Mouse (Mus musculus) frontal cortex, adult 2 months (tissue): ENCODE measurements around the gene Coro7. TPM values are rescaled to one million over a fixed set of nuclear protein-coding genes. Genes with fewer than 3 reads are reported as not detected.
"Not testable (repeated sequence)": the region's sequence is repeated elsewhere in the genome, so short reads cannot be mapped to it uniquely, and the experiment has no call there.

Experiments used
- DNase-seq, 2 experiments: peaks; one replicate each; pipeline ENCODE4 v3.0.0; 2022; ENCODE audit warnings: low spot score in 1 of 2; ENCODE audit errors: extremely low spot score in 1 of 2
- polyA plus RNA-seq: library from polyadenylated mRNA; depleted of rRNA; stranded (reverse); fragments of >200 nt; gene quantifications from 2 replicates; pipeline ENCODE4 v1.2.3, GENCODE M21; 2012

Gene Coro7
- polyA plus RNA-seq, 1 experiment, result 100 TPM

GRCm38 (mm10) chr16:4598041-4598440, 81.5 kb downstream of the Coro7 start:
- DNase-seq, result no peak

GRCm38 (mm10) chr16:4597296-4597695, 82.3 kb downstream of the Coro7 start:
- DNase-seq, result no peak

DNA sequence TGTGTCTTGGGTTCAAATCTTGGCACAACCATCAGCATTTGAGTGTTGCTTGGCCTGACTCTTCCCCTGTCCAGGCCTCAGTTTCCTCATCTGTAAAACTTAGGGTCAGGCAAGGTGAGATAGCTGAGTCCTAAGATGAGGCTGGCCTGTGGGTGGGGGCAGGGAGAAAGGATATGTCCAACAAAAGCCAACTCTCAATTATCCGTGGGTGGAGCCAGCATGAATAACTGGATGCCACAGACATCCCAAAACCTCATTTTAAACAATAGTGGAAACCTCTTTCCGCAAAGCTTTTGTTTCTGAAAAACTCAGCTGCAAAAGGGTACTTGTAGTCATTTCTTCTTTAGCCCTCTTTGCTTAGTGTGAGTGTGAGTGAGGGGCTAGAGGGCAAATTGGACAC, 82.7 kb downstream of the Coro7 start:
- no peak for DNase-seq

DNA sequence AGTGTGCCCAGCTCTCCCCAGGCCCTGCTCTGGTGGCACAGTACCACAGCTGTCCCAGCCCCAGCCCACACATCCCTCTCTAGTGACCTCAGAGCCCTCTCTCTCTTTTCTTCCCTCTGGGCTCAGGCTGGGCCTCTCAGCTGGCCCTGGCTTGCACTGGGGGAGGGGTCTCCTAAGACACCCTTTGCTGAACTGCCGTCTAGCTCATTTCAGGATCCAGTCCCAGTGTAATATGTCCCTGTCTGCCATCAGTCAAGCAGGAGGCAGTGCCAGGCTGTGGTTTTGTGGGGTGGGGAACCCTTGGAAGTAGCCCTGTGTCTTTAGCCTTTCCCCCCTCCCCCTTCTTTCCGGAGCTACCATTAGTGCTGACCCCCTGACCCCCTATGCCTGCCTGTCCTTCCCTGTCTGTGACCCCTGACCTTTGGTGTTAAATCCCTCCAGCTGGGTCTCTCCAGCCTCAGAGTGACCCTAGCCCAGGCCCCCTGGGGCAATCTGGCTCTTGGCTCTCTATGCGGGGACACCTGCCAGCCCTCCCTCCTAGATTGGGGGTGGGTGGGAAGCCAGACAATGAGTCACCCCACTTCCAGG, 83.3 kb downstream of the Coro7 start:
- DNase-seq, result no peak

DNA sequence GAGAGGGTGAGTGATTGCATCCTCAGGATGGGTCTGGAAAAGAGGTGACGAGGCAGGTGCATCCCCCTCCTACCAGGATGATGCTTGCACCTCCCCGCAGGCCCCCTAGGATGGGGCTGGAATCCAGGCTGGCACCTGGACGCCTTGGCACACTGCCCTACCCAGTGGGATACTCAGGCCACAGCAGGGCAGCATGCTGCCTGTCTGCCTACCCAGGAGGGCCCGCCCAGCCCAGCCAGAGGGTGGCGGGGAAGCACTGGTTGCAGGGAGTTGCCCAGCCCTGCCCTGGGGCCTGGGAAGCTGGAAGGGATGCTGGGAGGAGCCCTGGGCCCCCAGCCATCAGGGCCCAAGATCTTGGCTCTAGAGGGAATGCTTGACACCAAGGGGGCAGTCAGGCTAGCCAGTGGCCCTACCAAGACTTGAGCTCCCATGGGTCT, 84.0 kb downstream of the Coro7 start:
- DNase-seq, result no peak

GRCm38 (mm10) chr16:4594814-4595526, 84.6 kb downstream of the Coro7 start:
- no peak for DNase-seq

GRCm38 (mm10) chr16:4593971-4594813, 85.4 kb downstream of the Coro7 start, which contains the start of gene Glis2:
Gene Glis2, plus strand, starts transcription at chr16:4594713.
- no peak for DNase-seq

DNA sequence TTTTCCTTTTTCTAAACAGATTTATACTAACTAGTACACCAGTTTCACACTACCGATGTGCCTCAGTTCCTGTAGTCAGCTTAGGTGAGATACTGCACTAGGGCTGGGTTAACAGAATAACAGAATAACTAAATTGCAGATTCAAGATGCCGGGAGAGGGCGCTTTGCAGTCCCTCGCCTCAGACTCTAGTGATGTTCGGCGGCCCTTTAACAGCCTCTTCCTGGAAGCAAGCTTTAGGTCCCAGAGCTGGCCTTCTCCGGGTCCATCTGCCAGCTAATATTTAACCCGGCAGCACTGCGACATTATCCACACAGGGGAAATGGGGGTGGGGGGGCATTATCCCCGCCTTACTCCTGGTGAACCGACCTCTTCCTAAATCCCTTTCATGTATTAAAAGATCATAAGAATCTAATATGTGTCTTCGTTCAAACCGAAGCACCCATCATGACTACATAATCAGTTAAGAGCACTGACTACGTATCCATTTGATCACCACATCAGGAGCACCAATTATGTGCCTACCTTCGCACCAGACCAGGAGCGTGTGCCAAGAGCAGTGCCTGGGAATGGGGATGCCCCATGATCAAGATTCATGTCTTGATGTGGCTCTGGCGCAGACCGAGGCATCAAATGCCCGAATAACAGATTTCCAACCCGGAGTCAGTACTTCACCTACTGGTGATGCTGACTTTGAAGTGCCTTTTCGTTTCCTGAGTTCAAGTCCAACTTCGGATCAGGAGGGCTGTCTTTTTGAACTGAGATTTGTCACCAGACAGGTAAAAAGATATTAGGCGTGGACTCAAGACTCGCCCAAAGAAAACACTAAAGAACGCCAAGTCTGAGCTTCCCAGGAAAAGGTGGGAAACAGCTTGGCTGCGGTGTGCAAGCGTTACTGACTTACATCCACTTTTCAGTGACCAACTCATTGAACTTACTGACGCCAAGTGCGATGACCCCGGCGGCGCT, 86.4 kb downstream of the Coro7 start:
- DNase-seq, result peak in 1 of 2 experiments; percentile 74

DNA sequence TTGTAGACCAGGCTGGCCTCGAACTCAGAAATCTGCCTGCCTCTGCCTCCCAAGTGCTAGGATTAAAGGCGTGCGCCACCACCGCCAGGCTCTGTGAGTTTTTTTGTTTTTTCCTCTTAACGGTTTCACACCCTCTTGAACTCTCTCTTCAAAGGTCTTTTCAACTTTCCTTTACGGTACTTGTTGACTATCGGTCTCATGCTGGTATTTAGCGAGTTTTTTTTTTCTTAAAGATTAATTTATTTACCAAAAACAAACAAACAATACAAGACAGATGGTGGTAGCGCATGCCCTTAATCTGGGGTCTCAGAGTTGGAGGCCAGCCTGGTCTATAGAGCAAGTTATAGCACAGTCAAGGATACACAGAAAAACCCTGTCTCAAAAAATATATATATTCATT, 89.3 kb downstream of the Coro7 start:
- no peak for DNase-seq

- no peak for DNase-seq
Measured at GRCm38 (mm10) chr16:4587516-4588210, 91.9 kb downstream of the Coro7 start.

DNA sequence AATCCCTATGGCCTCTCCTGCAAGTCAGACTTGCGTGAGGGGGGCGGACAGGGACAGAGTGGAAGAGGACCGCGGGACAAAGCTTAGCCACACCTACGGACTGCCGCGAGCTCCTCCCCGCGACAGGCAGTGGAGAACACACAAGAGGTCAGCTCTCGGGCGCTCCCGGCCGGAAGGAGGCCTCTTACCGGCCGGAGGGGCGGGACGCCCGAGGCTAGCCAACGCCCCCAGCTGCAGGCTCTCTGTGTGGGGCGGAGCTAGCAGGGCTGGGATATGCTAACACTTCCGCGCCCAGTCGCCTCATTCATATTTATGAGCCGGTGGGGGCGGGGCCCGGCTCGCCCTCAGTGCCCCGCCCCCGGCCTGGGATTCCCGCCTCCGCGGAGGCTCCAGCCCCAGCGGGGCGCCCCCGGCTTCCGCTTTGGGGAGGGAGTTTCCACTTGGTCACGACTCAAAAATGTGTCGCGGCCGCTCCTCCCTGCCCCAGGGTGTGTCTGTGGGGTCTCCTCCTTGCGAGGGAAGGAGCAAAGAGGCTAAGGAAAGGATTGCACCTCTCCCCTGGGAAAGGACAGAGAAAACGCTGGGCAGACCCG, 93.0 kb downstream of the Coro7 start:
- peak; percentile 79 to 86 for DNase-seq

GRCm38 (mm10) chr16:4585642-4586530, 93.7 kb downstream of the Coro7 start:
- no peak for DNase-seq

DNA sequence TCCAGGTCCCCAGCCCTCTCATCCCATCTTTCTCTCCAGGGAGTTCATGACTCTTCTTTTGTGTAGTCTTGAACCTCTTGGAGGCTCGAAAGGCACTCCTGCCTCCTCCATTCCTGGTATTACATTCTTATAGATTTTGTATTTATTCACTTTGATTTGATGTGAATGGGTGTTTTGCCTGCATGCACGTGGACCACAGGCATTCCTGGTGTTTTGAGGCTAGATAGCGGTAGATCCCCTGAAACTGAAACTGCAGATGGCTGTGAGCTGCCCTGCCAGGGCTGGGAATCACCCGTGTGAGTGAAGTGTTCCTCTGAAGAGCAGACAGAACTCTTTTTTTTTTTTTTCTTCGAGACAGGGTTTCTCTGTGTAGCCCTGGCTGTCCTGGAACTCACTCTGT, 95.1 kb downstream of the Coro7 start:
- DNase-seq, result no peak

DNA sequence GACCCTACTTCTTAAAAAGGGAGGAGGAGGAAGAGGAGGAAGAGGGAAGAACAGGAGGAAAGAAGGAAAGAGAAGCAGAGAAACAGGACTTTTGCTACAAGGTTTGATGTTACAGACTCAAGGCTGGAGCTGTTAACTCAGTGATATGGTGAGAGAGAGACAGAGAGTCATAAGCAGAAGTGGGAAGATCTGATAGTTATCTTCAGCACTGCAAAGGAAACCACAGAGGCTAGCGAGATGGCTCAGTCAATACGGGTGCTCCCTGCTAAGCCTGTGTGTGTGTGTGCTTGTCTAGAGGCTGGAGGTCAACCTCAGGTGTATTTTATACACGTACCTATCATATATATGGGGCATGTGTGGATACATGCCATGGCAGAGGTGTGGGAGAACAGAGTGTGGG, 95.8 kb downstream of the Coro7 start:
- no peak for DNase-seq

DNA sequence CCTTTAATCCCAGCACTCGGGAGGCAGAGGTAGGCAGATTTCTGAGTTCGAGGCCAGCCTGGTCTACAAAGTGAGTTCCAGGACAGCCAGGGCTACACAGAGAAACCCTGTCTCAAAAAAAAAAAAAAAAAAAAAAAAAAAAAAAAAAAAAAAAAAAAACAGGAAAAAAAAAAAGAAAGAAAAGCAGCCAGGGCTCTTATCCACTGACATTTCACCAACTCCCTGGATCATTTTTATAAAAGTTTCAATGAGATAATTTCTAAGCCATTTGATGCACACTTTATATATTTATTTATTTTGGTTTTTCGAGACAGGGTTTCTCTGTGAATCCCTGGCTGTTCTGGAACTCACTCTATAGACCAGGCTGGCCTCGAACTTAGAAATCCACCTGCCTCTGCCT, 98.4 kb downstream of the Coro7 start:
- not testable (repeated sequence) for DNase-seq

DNA sequence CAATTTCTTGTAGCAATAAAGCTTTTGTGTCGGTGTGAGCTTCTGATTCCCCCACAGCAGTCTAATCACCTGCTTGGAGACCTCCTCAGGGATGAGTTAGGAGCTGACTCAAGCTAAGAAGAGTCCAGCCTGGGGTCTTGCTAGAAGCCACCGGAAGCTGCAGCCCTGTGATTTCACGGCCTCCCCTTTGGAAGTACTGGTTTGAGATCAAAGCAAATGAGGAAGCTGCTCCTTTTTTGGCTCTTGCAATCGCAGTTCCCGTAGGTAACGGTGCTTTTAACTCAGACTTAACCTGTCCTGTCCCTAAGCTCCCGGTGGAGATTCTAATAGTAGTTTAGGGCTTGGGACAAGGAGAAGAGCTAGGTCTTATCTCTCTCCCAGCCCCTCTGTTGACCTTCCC, 100.9 kb downstream of the Coro7 start:
- no peak for DNase-seq

DNA sequence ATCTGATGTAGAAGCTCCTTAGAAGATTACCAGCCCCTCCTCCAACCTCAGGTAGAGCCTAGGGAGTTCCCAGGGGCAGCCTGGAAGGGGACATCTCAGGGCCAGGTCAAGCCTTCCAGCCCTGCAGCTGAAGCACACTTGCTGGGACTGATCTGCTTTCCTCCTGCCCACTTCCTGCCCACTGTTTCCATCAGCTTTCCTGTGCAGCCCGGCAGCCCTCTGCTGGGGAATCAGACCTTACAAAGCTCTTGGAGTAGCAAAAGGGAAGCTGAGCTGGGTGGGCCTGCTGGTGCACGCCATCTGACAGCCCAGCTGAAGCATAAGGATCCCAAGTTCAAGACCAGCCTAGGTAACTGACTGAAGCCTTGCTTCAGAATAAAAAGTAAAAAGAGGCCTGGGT, 102.7 kb downstream of the Coro7 start:
- DNase-seq, result no peak
